Mouse (Mus musculus): ENCODE results near the gene Fgfr2.

DNA sequence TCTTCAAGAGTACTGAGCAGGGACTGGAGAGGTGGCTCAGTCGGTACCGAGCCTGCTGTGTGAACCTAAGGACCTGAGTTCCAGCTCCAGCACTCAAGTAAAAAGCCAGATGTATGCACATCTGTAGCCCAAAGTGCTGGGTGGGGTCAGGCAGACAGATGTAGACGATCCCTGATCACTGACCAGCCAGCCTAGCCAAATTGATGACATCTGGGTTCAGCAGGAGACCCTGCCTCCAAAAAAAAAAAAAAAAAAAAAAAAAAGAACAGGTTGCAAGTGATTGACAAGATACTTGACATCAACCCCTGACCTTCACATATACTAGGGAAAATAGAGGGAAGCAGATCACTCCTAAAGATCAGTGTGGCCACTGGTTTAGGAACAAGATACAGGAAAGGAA lies 2334.2 kb downstream of the Fgfr2 start:
- no peak for TF ChIP-seq CTCF (conservative IDR thresholded peaks at IDR 0.05; ENCODE audit: low read length)
- no peak for TF ChIP-seq POU5F1 (IDR thresholded peaks at IDR 0.05; ENCODE audit: borderline replicate concordance, low read length)

Data from E14TG2a.4 (cell line).